Mouse (Mus musculus) 3T3-L1 (cell line): ENCODE measurements at regions not wholly inside any gene's neighbourhood (a gene's known extent, or its start where the extent isn't known, plus 50 kb on each side); places are given as distances from the start of the nearest gene placed in this dataset.
A peak's percentile ranks its signal among the peaks of the same experiment; 100 is the strongest.

Experiments used
- DNase-seq: peaks from one replicate; pipeline ENCODE4 v3.0.0-alpha.2; 2015; ENCODE audit warnings: low read depth, low spot score

DNA sequence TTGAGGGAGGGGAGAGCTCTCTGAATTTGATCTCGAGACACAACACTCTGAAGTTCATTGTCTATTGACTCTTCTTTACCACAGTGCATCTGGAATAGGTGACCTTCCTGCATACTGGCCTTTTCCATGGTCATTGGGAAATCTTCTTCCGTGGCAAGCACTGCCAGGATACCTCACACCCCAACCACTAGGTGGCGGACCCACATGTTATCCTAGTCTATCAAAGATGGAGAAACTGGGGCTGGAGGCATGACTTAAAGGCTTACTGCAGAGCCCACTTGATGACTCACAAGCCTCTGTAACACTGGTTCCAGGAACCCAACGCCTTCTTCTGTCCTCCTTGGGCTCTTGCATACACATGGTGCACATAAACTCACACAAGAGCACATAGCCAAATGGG lies 467.2 kb upstream of the Mgmt start:
- peak; percentile 3 for DNase-seq

DNA sequence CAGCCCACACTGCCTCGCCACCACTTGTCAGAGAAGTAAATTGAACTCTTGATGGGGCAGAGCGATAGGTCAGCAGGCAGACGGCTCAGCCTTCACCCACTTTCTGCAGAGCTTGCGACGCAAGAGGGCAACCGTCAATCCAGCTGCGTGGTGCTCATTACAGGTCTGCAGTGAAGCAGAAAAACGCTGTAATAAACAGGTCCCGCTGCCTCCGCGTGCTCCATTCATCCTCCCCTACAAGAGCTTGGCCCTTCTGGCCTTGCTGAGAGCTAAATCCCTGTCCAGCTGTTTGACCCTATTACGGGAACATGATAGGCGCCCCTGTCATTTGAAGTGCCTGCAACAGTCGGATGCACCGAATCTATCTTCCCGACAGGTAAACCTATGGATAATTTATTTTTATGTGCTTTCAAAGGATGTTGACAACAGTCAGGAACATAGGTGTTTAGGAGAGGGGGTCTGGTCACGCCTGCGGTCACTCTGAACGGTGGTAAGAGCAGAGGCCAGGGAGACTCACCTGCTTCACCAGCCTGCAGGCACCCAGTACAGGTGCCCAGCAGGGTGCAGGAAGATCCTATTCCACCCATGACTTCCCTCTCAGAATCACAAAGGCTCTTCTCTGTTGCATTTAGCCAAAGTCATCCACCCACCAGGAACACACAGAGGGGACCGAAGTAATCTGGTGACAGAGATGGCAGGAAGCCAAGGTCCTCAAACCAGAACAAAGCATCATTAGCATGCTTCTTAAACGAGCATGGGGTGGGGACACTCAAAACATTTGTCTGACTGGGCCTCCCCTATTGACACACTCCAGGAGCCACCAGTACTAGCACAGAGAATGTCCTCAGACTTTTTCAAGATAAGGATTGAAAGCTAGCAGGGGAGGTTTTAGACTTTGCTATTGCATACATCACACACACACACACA lies 464.1 kb upstream of the Mgmt start:
- no peak for DNase-seq

DNA sequence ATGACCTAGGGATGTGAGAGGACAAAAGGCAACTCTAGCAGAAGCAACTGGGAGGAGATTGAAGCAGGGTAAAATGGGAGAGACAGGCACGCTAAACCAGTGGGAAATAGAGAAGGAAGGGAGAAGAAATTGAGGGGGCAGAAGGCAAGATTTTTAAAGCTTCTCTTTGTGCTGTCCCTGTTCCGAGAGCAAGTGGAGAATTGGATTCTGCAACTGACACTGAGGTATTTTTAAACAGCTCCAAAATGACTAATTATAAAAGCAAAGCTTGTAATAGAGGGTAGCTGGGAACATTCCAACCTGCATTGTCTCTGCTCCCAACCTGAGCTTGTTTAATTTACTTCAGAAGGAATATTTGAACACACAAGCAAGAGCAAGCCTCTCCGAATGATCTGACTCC lies 460.7 kb upstream of the Mgmt start:
- no peak for DNase-seq

DNA sequence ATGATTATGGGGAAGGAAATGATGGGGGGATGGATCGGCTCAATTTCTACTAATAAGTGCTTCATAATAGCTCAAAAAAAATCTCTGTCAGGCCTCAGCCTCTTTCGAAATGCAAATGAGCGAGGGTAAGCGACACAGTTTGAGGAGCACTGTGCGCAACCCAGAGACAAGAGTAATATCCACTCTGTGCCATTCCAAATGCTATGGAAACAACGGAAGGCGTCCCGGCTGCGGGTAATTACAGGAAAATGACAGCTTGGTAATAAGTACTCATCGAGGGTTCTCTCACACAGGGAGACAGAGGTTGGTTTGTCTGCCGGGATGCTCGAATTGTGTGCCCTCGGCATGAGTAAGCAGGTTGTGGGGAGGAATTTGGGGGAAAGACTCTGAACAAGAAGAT lies 459.9 kb upstream of the Mgmt start:
- DNase-seq, result no peak

DNA sequence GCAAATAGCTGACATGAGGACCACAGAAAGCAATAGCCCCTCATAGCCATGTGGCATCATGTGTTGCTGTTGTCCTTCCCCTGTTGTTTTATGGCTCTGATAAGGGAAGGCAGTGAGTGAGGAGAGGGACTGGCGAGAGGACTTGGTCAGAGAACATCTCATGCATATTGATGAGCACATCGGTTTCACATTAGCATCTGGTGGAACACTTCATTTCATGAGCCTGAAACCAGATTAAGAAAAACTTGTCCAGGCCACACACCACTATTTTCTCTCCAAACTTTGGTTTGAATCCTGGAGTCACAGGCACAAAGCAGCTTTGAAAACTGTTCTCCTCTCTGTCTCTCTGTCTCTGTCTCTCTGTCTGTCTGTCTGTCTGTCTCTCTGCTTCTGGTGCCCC lies 451.0 kb upstream of the Mgmt start:
- no peak for DNase-seq

DNA sequence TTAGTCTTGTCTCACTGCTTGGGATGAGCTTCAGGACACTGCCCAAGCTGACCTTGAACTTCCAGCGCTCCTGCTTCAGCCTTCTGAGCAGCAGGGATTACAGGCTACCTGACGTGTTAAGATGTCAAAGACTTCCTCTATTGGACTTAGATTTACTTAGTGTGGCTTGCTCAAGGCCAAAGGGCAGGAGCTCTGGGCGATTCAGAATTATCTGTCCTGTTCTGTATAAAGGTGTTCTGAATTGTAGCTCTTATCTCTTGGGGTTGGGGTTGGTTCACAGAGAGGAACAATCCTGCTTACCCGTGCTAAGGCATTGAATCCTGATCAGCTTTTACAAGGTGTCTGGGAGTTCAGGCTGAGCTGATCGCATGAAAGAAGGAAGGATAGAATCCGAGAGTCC lies 449.3 kb upstream of the Mgmt start:
- DNase-seq, result no peak

DNA sequence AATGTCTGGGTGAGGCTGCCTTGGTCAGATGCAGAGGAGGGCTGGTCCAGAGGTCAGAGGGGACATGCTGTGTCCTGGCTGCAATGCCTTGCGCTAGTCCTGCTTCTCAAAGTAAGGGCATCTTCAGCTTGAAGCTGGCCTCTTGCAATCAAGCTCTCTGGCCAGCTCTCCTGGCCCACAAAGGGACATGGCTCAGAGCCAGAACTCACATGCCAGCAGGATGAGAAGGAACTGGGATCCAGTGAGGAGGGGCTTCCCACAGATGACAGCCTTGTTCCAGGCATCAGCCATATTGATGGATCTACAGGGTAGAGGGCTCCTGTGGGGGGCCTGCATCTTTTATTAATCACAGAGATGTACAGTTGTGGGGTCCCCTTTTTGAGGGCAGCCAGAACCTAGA lies 445.1 kb upstream of the Mgmt start:
- DNase-seq, result no peak

DNA sequence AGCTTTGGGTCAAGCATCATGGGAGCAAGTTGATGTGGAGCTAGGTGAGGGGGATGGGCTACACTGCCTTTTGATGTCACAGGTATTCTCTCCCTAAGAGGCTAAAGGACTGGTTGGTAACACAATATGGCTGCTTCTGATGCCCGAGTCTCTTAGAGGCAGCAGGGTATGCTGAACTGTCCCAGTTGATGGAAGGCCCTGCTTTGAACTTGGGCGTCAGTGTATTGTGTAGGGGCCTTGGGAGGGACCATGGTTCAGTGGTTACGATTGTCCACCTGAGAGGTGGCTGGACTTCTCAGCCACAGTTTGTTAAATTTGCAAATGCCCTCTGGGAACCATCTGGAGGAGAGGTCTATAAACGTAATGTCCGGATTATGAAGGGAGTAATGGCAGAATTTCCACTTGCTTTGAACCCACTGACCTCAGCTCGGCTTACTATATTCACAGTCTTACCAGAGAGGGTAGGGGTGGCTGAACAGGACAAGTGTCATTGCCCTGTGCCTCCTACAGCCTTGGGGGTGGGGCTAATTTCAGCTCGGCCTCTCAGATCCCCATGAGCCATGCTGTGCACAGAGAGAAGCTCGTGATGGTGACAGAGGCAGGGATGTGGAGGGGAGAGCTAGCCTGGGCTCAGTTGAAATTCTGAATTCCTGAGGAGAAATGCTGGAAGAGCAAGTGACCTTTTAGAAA lies 442.6 kb upstream of the Mgmt start:
- no peak for DNase-seq

DNA sequence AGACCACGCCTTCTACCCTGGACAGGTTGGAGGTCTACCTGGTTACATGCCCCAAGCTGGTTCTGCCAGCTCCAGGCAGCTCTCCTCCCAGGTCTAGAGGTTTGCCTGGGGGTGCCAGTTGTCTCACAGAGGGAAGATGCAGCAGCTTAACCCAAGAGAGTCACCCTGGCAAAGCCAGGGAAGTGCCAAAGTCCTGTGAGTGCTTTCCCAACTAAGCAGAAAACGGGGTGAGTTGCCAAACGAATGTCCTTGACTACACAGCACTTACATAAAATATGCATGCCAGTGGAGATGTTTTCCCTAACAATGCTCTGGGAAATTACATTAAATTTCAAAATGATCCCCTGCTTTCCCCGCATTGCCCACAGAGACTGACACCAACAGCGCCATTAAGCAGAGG lies 441.9 kb upstream of the Mgmt start:
- DNase-seq, result no peak

DNA sequence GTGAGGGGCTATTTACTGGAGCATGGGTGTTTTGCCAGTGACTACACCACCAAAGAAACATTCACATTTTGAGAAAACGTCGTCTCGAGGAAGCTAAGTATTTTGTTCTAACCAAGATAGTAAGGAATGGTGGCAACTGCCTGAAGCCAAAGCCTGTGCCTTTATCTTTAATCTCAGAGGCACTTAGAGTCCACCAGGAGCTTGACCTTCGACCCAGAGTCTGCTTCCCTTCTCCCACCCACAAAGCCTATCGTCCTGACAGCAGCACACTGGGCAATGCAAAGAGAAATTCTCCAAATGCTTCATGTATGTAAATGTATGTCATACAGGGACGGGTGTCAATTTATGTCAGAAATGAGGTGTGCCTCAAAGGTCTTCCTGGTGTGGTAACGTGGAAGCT lies 437.2 kb upstream of the Mgmt start:
- DNase-seq, result no peak

DNA sequence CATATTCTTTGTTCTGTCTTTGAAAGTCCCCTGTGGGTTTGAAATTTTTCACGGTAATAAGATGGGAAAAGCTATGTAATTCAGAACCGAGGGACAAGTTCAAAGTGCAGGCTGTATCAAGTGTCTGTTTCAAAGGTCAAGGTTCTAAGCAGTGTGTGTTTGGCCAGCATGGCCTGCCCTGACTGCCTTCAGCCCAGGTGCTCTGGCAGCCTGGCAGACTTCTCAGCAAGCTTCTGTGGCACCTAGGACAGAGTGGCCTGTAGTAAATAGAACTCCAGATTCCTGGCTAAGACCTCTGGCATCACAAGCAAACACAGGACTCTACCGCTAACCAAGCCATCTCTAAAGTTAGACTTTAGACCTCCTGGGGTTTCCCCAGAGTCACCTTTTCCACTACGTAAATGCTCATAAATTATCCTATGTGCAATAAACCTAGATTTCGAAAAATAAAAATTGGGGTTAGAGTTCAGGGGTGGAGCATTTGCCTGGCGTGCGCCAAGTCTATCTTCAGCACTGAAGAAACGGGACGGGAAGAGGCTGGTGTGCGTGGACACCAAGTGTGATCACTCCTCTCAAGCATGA lies 436.5 kb upstream of the Mgmt start:
- DNase-seq, result no peak

DNA sequence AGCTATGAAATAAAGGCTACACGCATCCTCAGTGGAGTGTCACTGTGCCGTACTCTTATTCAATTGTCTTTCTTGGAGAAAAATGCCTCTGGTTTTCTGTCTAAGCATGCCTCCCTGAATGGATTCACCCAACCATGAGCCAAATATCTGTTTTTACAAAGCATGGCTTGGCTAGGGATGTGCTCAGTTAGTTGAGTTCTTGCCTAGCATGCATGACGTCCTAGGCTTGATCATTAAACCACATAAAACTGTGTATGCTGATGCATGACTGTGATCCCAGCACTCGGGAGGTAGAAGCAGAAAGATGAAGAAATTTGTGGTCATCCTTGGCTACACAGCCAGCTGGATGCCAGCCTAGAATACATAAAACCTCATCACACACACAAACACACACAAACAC lies 417.3 kb upstream of the Mgmt start:
- no peak for DNase-seq

DNA sequence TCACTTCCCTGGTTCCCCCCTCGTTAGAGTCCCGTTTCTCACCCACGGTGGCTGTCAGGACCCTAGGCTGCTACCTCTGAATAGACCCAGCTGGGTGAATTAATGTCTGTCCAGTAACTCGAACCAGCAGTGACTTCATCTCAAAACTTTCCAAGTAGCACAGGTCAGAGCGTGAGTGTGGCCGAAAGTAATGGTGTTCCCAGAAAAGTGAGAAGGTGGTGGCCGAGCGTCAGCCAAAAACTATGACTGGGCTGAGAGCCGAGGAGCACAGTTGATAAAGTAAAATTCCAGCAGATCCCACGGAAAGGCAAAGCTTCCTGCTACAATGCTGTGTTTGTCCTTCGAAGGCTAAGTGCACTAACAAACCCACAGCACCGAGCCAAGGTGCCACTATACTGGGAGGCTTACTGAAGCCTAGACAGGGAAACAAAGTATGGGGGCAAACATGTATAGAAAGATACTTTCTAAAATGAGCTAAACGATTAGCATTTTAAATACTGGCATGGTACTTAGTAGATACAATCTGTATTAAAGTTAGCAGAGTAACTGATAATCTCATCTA lies 413.7 kb upstream of the Mgmt start:
- no peak for DNase-seq

DNA sequence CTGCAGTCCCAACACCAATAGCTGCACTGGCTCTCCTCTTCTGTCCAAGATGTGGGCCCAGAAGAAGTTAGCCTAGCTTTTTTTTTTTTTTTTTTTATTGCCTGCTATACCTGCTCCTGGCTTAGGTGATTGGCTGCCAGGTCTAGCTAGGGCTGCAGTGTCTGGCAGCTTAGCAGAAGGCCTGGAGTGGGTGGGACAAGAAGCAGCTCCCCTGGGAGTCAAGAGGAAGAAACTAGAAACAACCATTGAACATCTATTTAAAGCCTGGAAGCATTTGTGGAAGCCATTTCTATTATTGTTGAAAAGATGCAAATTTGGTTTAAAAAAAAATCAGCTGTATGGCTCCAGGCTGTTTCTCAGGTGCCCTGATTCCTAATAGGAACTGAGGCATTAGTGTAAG lies 411.2 kb upstream of the Mgmt start:
- DNase-seq, result no peak

DNA sequence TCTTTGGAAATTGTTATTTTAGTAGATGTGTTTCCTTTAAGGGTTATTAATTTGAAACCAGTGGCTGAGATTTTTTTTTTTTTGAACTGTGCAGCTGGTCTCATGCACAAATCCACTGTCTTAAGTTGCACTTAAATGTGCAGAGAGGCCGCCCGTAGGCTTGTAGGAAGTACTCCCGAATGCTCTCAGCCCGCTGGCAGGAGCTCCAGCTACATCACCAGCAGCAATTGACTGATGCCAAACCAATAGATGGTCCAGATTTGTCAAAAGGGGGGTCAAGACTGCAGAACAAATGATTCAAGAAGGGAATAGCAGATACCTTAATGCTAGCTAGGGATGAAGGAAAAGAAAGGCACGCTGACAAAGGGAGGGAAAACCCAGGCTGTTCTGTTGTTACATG lies 406.9 kb upstream of the Mgmt start:
- no peak for DNase-seq

DNA sequence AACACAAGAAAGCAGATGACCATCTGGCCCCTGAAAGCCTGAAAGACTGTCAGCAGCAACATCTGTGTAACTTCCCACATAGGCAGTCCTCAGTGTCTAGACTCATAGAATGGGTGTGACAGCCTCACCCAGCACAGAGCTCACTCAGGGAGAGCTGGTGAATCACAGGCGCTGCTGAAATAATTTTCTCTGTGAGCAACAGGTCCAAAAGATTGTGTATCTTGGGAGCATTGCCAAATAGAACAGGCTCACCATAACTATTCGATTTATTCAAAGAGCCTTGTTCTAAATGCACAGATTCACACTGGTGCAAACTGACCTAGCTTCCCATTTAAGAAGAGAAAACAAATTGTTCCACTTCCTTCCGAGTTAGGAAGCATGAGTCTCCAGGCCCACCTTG lies 399.6 kb upstream of the Mgmt start:
- DNase-seq, result no peak

DNA sequence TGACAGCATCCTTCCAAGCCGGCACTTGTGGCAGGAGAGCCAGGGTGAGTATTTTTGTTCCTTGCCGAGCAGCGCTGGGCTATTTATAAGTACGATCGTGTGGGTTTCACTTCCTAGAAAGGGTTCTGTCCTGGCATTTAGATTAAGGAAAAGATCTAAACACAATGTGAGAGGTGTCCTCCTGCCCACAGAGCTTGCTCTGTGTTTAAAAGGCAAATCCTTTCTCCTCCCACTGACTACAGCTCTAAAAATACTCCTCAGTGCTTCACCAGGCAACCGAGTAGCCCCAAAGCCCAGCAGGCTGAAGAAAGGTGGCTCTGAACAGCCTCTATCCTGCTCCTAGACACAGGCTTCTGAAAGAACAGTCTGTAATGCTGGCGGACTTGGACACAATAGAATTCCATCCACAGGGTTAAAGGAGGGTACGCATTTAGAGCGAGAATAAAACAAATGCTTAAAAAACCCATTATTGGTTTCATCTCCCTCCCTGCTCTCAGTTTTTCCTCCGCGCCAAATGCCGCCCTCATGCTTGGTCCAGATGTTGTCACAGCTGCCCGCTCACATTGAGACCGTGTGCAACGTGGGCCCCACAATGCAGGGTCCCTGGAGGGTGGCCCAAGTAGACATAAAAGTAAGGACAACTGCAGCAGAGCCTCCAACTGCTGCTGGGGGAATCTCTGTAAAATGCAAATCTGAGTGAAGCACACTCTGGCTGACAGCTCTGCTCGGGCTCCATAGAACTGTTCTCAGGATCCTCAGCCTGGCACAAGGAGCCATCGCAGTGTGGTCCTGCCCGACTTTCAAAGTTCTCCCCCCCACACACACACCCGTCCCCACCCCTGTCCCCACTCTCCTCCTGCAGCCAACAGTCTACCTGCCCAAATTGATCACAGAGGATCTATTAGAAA lies 397.8 kb upstream of the Mgmt start:
- DNase-seq, result no peak

DNA sequence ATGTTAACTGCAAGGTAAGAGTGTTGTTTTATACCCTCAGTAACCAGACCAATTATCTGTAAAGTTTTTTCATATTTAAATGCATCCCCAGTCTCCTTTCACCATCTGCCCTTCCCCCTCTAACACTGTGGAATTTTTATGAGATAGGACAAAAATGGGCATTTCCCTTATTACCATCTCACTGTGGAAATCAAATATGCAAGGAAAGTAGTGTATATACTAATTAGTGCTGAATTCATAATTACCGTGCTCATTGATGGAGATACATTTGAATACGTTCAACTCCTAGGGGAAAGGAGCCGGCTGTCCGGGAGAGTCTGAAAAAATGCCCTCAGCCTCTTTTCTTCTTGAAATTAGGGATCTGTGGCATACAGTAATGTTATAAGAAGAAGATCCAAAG lies 394.4 kb upstream of the Mgmt start:
- no peak for DNase-seq

DNA sequence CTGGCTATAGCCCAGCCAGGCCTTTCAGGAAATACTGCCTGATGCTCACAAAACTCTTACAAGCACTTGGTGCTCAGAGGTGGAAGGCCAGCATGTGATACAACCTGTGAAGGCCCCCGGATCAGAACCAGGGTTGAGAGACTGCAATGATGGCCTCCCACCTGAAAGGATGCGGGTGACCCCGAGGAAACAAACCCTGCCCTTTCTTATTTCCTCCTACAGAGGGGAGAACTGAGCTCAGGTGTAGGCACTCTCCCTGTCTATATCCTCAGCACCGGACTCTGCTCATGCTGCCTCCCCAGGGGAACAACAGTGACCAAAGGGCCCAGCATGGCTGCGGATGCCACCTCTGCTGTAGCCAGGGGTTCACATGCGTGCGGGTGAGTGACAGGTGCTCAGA lies 393.3 kb upstream of the Mgmt start:
- DNase-seq, result no peak

DNA sequence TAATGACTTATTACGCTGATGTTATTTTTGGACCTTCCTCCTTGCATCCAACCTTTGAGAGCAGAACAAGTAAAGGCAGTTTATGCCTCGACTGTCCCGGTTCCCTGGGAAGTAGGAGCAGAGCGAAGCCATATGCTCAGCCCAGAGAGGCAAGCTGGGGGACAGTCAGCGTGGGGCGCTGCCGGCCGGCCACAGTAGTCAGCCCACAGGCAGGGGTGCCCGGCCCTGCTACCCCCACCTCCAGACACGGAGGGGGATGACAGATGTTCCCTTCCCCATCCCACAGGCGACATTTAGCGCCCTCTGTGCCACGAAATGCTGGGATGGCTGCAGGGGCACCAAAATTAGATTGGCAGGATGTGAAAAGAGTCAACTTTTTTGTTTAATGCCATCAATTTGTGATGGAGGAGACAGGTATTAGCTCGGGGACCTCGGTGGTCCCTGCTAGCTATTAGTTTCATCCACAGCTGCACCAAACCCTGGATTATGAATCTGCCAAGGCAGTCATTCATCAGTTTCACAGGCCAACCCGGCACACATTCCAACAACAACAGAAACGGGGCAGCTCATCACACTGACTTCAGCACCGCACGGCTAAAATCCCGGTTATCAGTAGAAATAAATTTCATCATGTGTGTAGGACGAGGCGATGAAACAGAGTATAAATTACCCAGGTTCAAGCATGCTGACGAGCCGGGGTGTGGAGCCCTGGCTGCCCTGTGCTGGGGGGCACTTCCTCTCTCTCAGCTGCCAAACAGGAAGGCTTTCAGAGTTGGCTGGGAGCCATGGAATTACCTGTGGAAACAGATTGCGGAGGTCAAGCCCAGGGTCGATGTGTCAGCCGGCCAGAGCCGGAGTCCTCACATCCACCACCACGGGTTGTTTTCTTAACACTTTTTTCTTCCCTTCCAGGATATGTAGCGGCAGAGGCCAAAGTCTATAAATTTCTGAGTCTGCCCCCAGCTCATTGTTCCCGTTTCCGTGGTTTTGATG lies 392.3 kb upstream of the Mgmt start:
- DNase-seq, result no peak
